Mouse (Mus musculus): ENCODE data around the gene 2810006K23Rik.
"Not testable (repeated sequence)": the region's sequence is repeated elsewhere in the genome, so short reads cannot be mapped to it uniquely, and the experiment has no call there.

The 2810006K23Rik gene

GRCm38 (mm10) chr5:124327510-124328364 is at the start of gene 2810006K23Rik, which contains the start of gene Mphosph9:
2810006K23Rik (plus strand) TSS chr5:124328089.
Mphosph9 (minus strand) TSS chr5:124327972.
- peak; percentile 100 for DNase-seq (ENCODE audit: low spot score)

- no peak for DNase-seq (ENCODE audit: low spot score)
Measured at GRCm38 (mm10) chr5:124282854-124283253, 45.0 kb upstream of the 2810006K23Rik start.

GRCm38 (mm10) chr5:124284330-124284729 is 43.6 kb upstream of the 2810006K23Rik start:
- no peak for DNase-seq (ENCODE audit: low spot score)

- no peak for DNase-seq (ENCODE audit: low spot score)
Measured at GRCm38 (mm10) chr5:124287616-124288247, 40.2 kb upstream of the 2810006K23Rik start.

- DNase-seq (ENCODE audit: low spot score) = no peak
Measured at GRCm38 (mm10) chr5:124290216-124290615, 37.7 kb upstream of the 2810006K23Rik start.

- DNase-seq (ENCODE audit: low spot score) = no peak
Measured at GRCm38 (mm10) chr5:124293967-124294366, 33.9 kb upstream of the 2810006K23Rik start.

- DNase-seq (ENCODE audit: low spot score) = peak; percentile 53
Measured at GRCm38 (mm10) chr5:124296475-124296874, 31.4 kb upstream of the 2810006K23Rik start.

- DNase-seq (ENCODE audit: low spot score) = not testable (repeated sequence)
Measured at GRCm38 (mm10) chr5:124299307-124299706, 28.6 kb upstream of the 2810006K23Rik start.

GRCm38 (mm10) chr5:124300132-124300531 is 27.8 kb upstream of the 2810006K23Rik start:
- DNase-seq (ENCODE audit: low spot score) = peak; percentile 60

GRCm38 (mm10) chr5:124302853-124303252 is 25.0 kb upstream of the 2810006K23Rik start:
- DNase-seq (ENCODE audit: low spot score) = not testable (repeated sequence)

- DNase-seq (ENCODE audit: low spot score) = no peak
Measured at GRCm38 (mm10) chr5:124309155-124309554, 18.7 kb upstream of the 2810006K23Rik start.

GRCm38 (mm10) chr5:124310091-124310490 is 17.8 kb upstream of the 2810006K23Rik start:
- no peak for DNase-seq (ENCODE audit: low spot score)

GRCm38 (mm10) chr5:124315498-124315897 is 12.4 kb upstream of the 2810006K23Rik start:
- no peak for DNase-seq (ENCODE audit: low spot score)

GRCm38 (mm10) chr5:124315941-124316340 is 11.9 kb upstream of the 2810006K23Rik start:
- DNase-seq (ENCODE audit: low spot score) = no peak

- DNase-seq (ENCODE audit: low spot score) = no peak
Measured at GRCm38 (mm10) chr5:124317648-124318047, 10.2 kb upstream of the 2810006K23Rik start.

- DNase-seq (ENCODE audit: low spot score) = no peak
Measured at GRCm38 (mm10) chr5:124326829-124327228, 1.1 kb upstream of the 2810006K23Rik start.

GRCm38 (mm10) chr5:124330086-124330485 is 2.2 kb downstream of the 2810006K23Rik start:
- DNase-seq (ENCODE audit: low spot score) = no peak

GRCm38 (mm10) chr5:124334392-124334791 is 6.5 kb downstream of the 2810006K23Rik start:
- DNase-seq (ENCODE audit: low spot score) = peak; percentile 35

- no peak for DNase-seq (ENCODE audit: low spot score)
Measured at GRCm38 (mm10) chr5:124337103-124337502, 9.2 kb downstream of the 2810006K23Rik start.

GRCm38 (mm10) chr5:124337909-124338308 is 10.0 kb downstream of the 2810006K23Rik start:
- DNase-seq (ENCODE audit: low spot score) = no peak

GRCm38 (mm10) chr5:124338791-124339190 is 10.9 kb downstream of the 2810006K23Rik start:
- no peak for DNase-seq (ENCODE audit: low spot score)

GRCm38 (mm10) chr5:124341753-124342339 is 14.0 kb downstream of the 2810006K23Rik start:
- DNase-seq (ENCODE audit: low spot score) = not testable (repeated sequence)

- DNase-seq (ENCODE audit: low spot score) = no peak
Measured at GRCm38 (mm10) chr5:124342897-124343296, 15.0 kb downstream of the 2810006K23Rik start.
